Mouse (Mus musculus): Measurements from ENCODE around the gene Aldh1l1. TPM values are rescaled to one million over a fixed set of nuclear protein-coding genes. Genes with fewer than 3 reads are reported as not detected.

The Aldh1l1 gene
- polyA plus RNA-seq, 1 experiment = 17.9 TPM

GRCm38 (mm10) chr6:90550161-90550912, 64.1 kb downstream of the Aldh1l1 start:
- Histone ChIP-seq H3K4me3 (replicated peaks; ENCODE audit: extremely low read depth, low read depth, low read length) (peak overlapping the region; percentile 64), H3K4me1 (ENCODE audit: control insufficient read depth, insufficient read depth, low read length) (no peaks in the 10 kb centered on the region)
- TF ChIP-seq POLR2A (IDR thresholded peaks at IDR 0.05; ENCODE audit: borderline replicate concordance, extremely low read depth, low read depth, low read length) (peak; percentile 53; the same call in 1 of the 2 replicates), CTCF (IDR thresholded peaks at IDR 0.05; ENCODE audit: insufficient read depth, low read length) (no peak)
- 12% methylated on average over 25 of the region's 25 CpGs for WGBS
- peak; percentile 58 for DNase-seq

DNA sequence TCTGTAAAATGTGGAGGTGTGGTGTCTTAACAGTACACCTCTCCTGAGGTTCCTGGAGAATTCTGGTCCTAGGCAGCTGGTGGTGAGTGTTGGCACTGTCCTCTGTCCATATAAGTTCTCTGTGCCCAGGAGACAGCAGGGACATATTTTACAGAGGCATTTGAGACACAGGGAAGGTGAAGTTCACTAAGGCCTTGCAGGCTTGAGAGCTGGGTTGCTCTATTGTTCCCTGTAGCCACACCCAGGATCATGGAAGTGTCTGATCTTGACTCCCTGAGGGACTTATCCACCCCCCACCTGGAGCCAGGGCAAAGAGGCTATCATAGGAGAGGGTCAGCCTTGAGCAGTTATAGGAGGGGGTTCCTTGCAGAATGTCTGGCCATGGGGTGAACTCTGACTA, 65.0 kb downstream of the Aldh1l1 start:
- Histone ChIP-seq H3K4me1 (ENCODE audit: control insufficient read depth, insufficient read depth, low read length) (peaks cover 1% of the 10 kb centered on the region; the same call in 1 of the 2 replicates), H3K4me3 (replicated peaks; ENCODE audit: extremely low read depth, low read depth, low read length) (peak overlapping the region; percentile 61)
- TF ChIP-seq CTCF (IDR thresholded peaks at IDR 0.05; ENCODE audit: insufficient read depth, low read length) (no peak), POLR2A (IDR thresholded peaks at IDR 0.05; ENCODE audit: borderline replicate concordance, extremely low read depth, low read depth, low read length) (no peak)
- no peak for DNase-seq

- DNase-seq = no peak
- TF ChIP-seq POLR2A (IDR thresholded peaks at IDR 0.05; ENCODE audit: borderline replicate concordance, extremely low read depth, low read depth, low read length) (no peak), CTCF (IDR thresholded peaks at IDR 0.05; ENCODE audit: insufficient read depth, low read length) (no peak)
- H3K4me3 ChIP-seq (replicated peaks; ENCODE audit: extremely low read depth, low read depth, low read length) = no peak overlapping the region
- H3K4me1 ChIP-seq (ENCODE audit: control insufficient read depth, insufficient read depth, low read length) = peaks cover 6% of the 10 kb centered on the region; the same call in 1 of the 2 replicates
Measured at GRCm38 (mm10) chr6:90553197-90553596, 67.0 kb downstream of the Aldh1l1 start.

DNA sequence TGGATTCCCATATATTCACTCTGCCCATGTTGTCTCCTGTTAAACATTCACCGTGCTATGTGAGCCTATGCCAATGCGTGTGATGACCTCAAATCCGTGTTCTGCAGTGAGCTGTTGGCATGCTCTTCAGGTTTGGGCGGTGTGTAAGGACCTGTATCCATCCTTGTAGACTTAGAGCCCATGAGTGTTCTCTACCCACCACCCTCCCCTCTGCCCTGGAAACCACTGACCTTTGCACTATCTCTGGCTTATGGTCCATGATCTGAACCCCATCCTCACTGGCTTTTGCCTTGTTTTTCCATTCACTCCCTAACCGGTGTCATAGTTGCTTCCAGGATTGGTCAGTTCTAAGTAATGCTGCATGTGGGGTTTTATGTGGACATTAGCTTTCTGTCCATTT, 67.5 kb downstream of the Aldh1l1 start:
- no peak for DNase-seq
- Histone ChIP-seq H3K4me3 (replicated peaks; ENCODE audit: extremely low read depth, low read depth, low read length) (no peak overlapping the region), H3K4me1 (ENCODE audit: control insufficient read depth, insufficient read depth, low read length) (peaks cover 6% of the 10 kb centered on the region; the same call in 1 of the 2 replicates)
- TF ChIP-seq POLR2A (IDR thresholded peaks at IDR 0.05; ENCODE audit: borderline replicate concordance, extremely low read depth, low read depth, low read length) (no peak), CTCF (IDR thresholded peaks at IDR 0.05; ENCODE audit: insufficient read depth, low read length) (no peak)
- WGBS = 92% methylated on average over 5 of the region's 5 CpGs

DNA sequence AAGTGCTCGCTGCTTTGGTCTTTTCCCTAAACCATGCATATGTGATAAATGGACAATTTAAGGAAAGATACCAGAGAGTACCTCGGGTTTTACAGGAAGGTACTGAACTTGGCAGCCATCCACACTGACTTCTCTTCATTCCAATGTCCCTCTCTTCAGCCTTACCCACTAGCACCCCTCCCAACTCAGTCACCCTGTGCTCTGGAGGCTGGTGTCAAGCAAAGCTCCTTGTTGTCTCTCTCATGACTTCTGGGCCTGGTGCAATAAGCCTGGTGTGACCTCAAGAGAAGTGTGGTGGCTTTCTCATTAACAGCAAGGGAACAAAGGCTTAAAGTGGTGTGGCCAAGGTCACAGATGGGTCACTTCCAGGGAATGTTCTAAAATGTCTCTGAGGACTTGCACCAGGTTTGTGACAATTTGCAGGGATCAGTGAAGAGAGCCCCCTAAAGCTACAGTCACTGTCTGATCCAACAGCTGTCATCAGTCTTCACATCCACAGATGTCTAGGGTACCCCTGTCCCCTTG, 70.4 kb downstream of the Aldh1l1 start:
- H3K4me3 ChIP-seq (replicated peaks; ENCODE audit: extremely low read depth, low read depth, low read length) = no peak overlapping the region
- WGBS = 27% methylated on average over 2 of the region's 2 CpGs
- DNase-seq = no peak
- peaks cover 8% of the 10 kb centered on the region; the same call in 1 of the 2 replicates for H3K4me1 ChIP-seq (ENCODE audit: control insufficient read depth, insufficient read depth, low read length)
- TF ChIP-seq POLR2A (IDR thresholded peaks at IDR 0.05; ENCODE audit: borderline replicate concordance, extremely low read depth, low read depth, low read length) = no peak
- TF ChIP-seq CTCF (IDR thresholded peaks at IDR 0.05; ENCODE audit: insufficient read depth, low read length) = no peak

- Histone ChIP-seq H3K4me3 (replicated peaks; ENCODE audit: extremely low read depth, low read depth, low read length) (no peak overlapping the region), H3K4me1 (ENCODE audit: control insufficient read depth, insufficient read depth, low read length) (peaks cover 8% of the 10 kb centered on the region; the same call in 1 of the 2 replicates)
- DNase-seq = no peak
- WGBS = 80% methylated on average over 7 of the region's 7 CpGs
- no peak for TF ChIP-seq CTCF (IDR thresholded peaks at IDR 0.05; ENCODE audit: insufficient read depth, low read length)
- TF ChIP-seq POLR2A (IDR thresholded peaks at IDR 0.05; ENCODE audit: borderline replicate concordance, extremely low read depth, low read depth, low read length) = no peak
Measured at GRCm38 (mm10) chr6:90557077-90557476, 70.8 kb downstream of the Aldh1l1 start.

GRCm38 (mm10) chr6:90557829-90558693, 71.8 kb downstream of the Aldh1l1 start:
- no peak for TF ChIP-seq CTCF (IDR thresholded peaks at IDR 0.05; ENCODE audit: insufficient read depth, low read length)
- TF ChIP-seq POLR2A (IDR thresholded peaks at IDR 0.05; ENCODE audit: borderline replicate concordance, extremely low read depth, low read depth, low read length) = no peak
- WGBS = 55% methylated on average over 6 of the region's 6 CpGs
- Histone ChIP-seq H3K4me3 (replicated peaks; ENCODE audit: extremely low read depth, low read depth, low read length) (no peak overlapping the region), H3K4me1 (ENCODE audit: control insufficient read depth, insufficient read depth, low read length) (peaks cover 8% of the 10 kb centered on the region; the same call in 1 of the 2 replicates)
- DNase-seq = no peak

DNA sequence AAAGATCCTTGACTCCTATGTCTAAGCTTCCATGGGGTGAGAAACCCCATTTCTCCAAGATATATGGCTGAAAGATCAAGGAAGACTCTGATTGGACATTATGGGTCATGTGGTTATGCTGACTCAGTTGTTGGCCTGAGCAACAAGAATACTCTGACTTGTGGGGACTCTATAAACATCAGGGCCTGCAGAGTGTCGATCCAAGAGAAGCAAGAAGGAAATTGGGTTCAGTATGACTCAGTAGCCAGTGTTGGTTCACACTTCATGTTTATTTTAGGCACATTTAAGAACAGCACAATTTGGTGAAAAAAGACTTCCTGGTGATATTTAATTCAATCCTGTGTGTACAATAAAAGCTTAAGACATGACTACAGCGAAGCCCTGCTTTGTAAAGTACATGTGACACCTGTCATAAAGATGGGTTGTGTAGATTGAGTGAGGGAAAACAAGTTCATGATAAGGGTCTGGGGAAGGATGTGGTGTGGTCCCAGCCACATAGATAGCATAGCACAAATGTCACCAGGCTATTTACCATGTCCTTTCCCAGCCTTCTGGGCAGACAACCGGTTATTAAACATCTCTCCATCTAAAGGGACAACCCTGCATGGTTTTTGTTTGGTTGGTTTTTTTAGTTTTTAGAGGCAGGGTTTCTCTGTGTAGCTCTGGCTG, 74.3 kb downstream of the Aldh1l1 start:
- H3K4me1 ChIP-seq (ENCODE audit: control insufficient read depth, insufficient read depth, low read length) = peaks cover 8% of the 10 kb centered on the region; the same call in 1 of the 2 replicates
- DNase-seq = no peak

More for the DNA sequence above, 74.3 kb downstream of the Aldh1l1 start:
- no peak overlapping the region for H3K4me3 ChIP-seq (replicated peaks; ENCODE audit: extremely low read depth, low read depth, low read length)
- TF ChIP-seq CTCF (IDR thresholded peaks at IDR 0.05; ENCODE audit: insufficient read depth, low read length) = no peak
- TF ChIP-seq POLR2A (IDR thresholded peaks at IDR 0.05; ENCODE audit: borderline replicate concordance, extremely low read depth, low read depth, low read length) = no peak
- WGBS = 46% methylated on average over 3 of the region's 3 CpGs
